Mouse (Mus musculus): Measurements from ENCODE around the gene Fam221a. TPM values are rescaled to one million over a fixed set of nuclear protein-coding genes. Genes with fewer than 3 reads are reported as not detected.
A peak's percentile ranks its signal among the peaks of the same experiment; 100 is the strongest.
"Not testable (repeated sequence)": the region's sequence is repeated elsewhere in the genome, so short reads cannot be mapped to it uniquely, and the experiment has no call there.

Gene Fam221a
- total RNA-seq, 2 experiments from 2014 or later = 0.85 to 1.6 TPM

GRCm38 (mm10) chr6:49372705-49373104, 5.2 kb downstream of the Fam221a start:
- intact Hi-C loops (cut with DNase I) = no loop called here
- no peak for DNase-seq (ENCODE audit: low spot score in 2 of 2)

DNA sequence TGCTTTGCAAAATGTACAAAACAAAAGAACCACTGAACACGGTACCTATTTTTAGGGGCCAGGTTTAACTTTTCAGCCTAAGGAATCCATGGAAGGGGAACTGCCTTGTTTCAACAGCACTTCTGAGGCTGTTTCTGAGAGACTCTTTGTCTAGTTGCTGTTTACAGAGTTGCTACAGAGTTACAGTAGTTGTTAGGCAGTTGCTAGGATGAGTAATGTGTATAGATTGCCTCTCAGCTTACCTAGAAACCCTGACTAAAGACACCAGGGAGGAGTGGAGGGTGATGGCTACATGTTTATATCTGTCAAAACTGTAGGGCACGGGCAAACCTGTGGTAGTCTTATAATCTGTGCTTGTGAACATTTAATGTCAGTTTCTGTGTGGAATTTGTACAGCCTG, 6.4 kb downstream of the Fam221a start:
- no peak for DNase-seq (ENCODE audit: low spot score in 2 of 2)
- intact Hi-C loops (cut with DNase I) = no loop called here

DNA sequence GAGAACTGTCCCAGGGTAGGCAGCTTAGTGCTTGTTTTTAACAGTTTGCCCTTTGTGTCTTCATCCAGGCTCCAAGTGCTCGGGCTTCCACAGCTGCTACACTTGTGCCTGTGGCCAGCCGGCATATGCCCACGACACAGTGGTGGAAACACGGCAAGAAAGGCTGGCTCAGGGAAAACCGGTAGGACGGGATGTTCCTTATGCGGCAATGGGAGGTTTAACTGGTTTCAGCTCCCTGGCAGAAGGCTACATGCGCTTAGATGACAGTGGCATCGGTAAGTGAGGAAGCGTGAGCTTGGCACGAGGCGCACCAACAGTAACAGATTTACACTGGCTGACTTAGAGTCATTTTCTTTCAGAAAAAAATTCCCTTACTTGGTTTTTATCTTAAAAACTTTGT, 10.8 kb downstream of the Fam221a start:
- no peak for DNase-seq (ENCODE audit: low spot score in 2 of 2)
- intact Hi-C loops (cut with DNase I) = no loop called here

GRCm38 (mm10) chr6:49394276-49394675, 26.7 kb downstream of the Fam221a start:
- intact Hi-C loops (cut with DNase I) = loop anchor here (10.0 kb wide), 1 partner anchor 389 kb away; no protein-coding TSS in a partner anchor
- no peak for DNase-seq (ENCODE audit: low spot score in 2 of 2)

- intact Hi-C loops (cut with DNase I) = loop anchor here (5.0 to 10.0 kb wide), 2 partner anchors 358 to 391 kb away; partner anchors contain the start of gene Gpnmb
- peak; percentile 7 to 48 for DNase-seq (ENCODE audit: low spot score in 2 of 2)
These were observed 27.8 kb downstream of the Fam221a start, which contains the start of gene Stk31 for GRCm38 (mm10) chr6:49395316-49395715. Stk31 (plus strand) TSS chr6:49395604.

DNA sequence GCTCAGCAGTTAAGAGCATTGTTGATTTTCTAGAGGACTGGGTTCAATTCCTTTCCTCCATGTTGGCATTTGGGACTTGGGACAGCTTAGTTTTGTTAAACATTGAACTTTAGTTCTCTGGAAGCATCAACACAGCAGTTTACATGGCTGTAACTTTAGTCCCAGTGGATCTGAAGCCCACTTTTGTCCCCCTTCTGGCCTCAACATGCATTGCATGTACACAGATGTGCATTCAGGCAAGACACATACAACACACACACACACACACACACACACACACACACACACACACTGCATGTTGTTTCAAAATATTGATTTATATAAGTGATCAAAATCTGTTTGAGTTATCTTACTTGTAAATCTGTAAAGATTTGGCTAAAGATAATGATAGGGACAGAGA, 29.9 kb downstream of the Fam221a start:
- intact Hi-C loops (cut with DNase I) = loop anchor here (5.0 to 10.0 kb wide), 2 partner anchors 360 to 393 kb away; partner anchors contain the start of gene Gpnmb
- no peak for DNase-seq (ENCODE audit: low spot score in 2 of 2)

- intact Hi-C loops (cut with DNase I) = loop anchor here (1.0 to 10.0 kb wide), 5 partner anchors 80 to 394 kb away; partner anchors contain the start of genes Ccdc126 and Gpnmb
- DNase-seq (ENCODE audit: low spot score in 2 of 2) = peak in 1 of 2 experiments; percentile 15
These were observed 30.8 kb downstream of the Fam221a start for GRCm38 (mm10) chr6:49398365-49398764.

GRCm38 (mm10) chr6:49410830-49411229, 43.3 kb downstream of the Fam221a start:
- DNase-seq (ENCODE audit: low spot score in 2 of 2) = no peak

DNA sequence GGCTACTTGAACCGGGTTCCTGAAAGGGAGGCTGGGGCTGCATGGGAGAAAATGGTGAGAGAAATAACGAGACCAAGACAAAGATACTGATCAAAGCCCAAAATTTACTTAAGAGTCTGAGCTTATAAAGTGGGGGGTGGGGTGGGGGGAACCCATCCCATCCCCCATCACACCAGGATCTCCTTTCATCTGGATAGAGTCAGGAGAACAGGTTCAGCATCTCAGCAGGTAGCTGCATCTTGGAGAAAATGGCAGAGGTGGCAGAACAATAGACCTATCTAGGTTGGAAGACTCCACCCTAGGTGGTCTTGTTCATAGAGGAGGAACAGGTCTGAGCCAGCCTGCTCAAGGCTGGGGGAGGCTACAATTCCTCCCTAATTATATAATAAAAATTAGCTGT, 45.4 kb downstream of the Fam221a start:
- intact Hi-C loops (cut with DNase I) = not testable (repeated sequence)

More at GRCm38 (mm10) chr6:49410830-49411229, 43.3 kb downstream of the Fam221a start:
- intact Hi-C loops (cut with DNase I) = no loop called here

GRCm38 (mm10) chr6:49415971-49416370, 48.4 kb downstream of the Fam221a start:
- intact Hi-C loops (cut with DNase I) = no loop called here
- no peak for DNase-seq (ENCODE audit: low spot score in 2 of 2)

More for the DNA sequence above, 45.4 kb downstream of the Fam221a start:
- not testable (repeated sequence) for DNase-seq (ENCODE audit: low spot score in 2 of 2)

DNA sequence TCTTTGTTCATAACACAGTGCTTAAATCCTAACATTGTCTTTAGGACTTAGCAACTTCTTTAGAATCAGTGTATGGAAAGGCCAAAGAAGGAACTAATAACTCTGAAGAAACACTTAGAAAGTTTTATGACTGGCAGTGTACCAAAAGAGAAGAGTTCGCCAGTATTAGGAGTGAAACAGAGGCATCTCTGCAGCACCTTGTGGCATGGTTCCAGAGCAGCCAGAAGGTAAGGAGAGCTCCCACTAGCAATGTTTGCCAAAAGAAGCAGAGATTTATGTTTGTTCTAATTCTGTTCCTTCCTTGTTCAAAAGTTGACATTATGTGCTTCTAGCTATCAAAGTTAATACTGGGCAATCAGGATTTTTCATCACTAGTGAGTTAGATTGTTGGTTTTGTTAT, 69.8 kb downstream of the Fam221a start:
- DNase-seq (ENCODE audit: low spot score in 2 of 2) = peak in 1 of 2 experiments; percentile 3
- intact Hi-C loops (cut with DNase I) = no loop called here

Other genes with a start within 250 kb of the Fam221a start
- under 1 TPM in 1 of 2 experiments, not detected in 1; 0.16 TPM for gene Igf2bp3, start 152.8 kb upstream of the Fam221a start, total RNA-seq (2021)
- gene Tra2a, start 103.7 kb upstream of the Fam221a start, total RNA-seq (2021) = 10 to 100 TPM; 74.1 to 80.5 TPM
- gene Ccdc126, start 48.5 kb upstream of the Fam221a start, total RNA-seq (2021) = 10 to 100 TPM in 1 of 2 experiments, 1 to 10 TPM in 1; 9.8 to 10.1 TPM
- 1 to 10 TPM; 1.4 to 1.5 TPM for gene Stk31, start 27.9 kb downstream of the Fam221a start, total RNA-seq (2021)